Mouse (Mus musculus): ENCODE measurements around the gene Hoxb9. TPM values are rescaled to one million over a fixed set of nuclear protein-coding genes. Genes with fewer than 3 reads are reported as not detected.

Gene Hoxb9
- total and polyA plus RNA-seq, 2 experiments: not detected

- peaks cover 3% of the 10 kb centered on the region; the same call in 1 of the 2 replicates for H3K79me2 ChIP-seq (ENCODE audit: control insufficient read depth, insufficient read depth, low read length)
- H3K27ac ChIP-seq (replicated peaks; ENCODE audit: insufficient read depth, low read depth, low read length): no peak within 1 kb of the TSS
- TF ChIP-seq POLR2A (IDR thresholded peaks at IDR 0.05; ENCODE audit: extremely low read depth, insufficient read depth, low read length) (no peak), CTCF (IDR thresholded peaks at IDR 0.05; ENCODE audit: low read depth, low read length) (no peak)
- no peaks in the 10 kb centered on the region for H3K4me1 ChIP-seq (ENCODE audit: control insufficient read depth, insufficient read depth, low read length)
- 26% methylated on average over 10 of the region's 10 CpGs for whole genome bisulfite sequencing
- H3K36me3 ChIP-seq (ENCODE audit: control insufficient read depth, insufficient read depth, low read length): no peaks in the 10 kb centered on the region; the same call in 1 of the 2 replicates
- no peak within 1 kb of the TSS for H3K9ac ChIP-seq (ENCODE audit: low read depth, low read length)
- DNase-seq (ENCODE audit: extremely low read depth, low read depth, low spot score): no peak
- H3K4me3 ChIP-seq (ENCODE audit: insufficient read depth, low read depth, low read length): no peak within 1 kb of the TSS
- peaks cover 11% of the 10 kb centered on the region for H3K27me3 ChIP-seq (ENCODE audit: control insufficient read depth, insufficient read depth, low read length)
Observed at GRCm38 (mm10) chr11:96323154-96323553, 51.9 kb downstream of the Hoxb9 start, which contains the start of gene Hoxb3. Gene Hoxb3 (plus strand): TSS chr11:96323326.

- Histone ChIP-seq H3K79me2 (ENCODE audit: control insufficient read depth, insufficient read depth, low read length) (peaks cover 3% of the 10 kb centered on the region; the same call in 1 of the 2 replicates), H3K27me3 (ENCODE audit: control insufficient read depth, insufficient read depth, low read length) (peaks cover 6% of the 10 kb centered on the region; the same call in 1 of the 2 replicates), H3K36me3 (ENCODE audit: control insufficient read depth, insufficient read depth, low read length) (no peaks in the 10 kb centered on the region; the same call in 1 of the 2 replicates), H3K9ac (ENCODE audit: low read depth, low read length) (no peak overlapping the region), H3K4me3 (ENCODE audit: insufficient read depth, low read depth, low read length) (no peak overlapping the region), H3K27ac (replicated peaks; ENCODE audit: insufficient read depth, low read depth, low read length) (no peak overlapping the region), H3K4me1 (ENCODE audit: control insufficient read depth, insufficient read depth, low read length) (no peaks in the 10 kb centered on the region)
- TF ChIP-seq CTCF (IDR thresholded peaks at IDR 0.05; ENCODE audit: low read depth, low read length) (no peak), POLR2A (IDR thresholded peaks at IDR 0.05; ENCODE audit: extremely low read depth, insufficient read depth, low read length) (no peak)
- no peak for DNase-seq (ENCODE audit: extremely low read depth, low read depth, low spot score)
- WGBS: 12% methylated on average over 5 of the region's 5 CpGs
Observed at GRCm38 (mm10) chr11:96324125-96324524, 52.9 kb downstream of the Hoxb9 start.

- TF ChIP-seq POLR2A (IDR thresholded peaks at IDR 0.05; ENCODE audit: extremely low read depth, insufficient read depth, low read length) (no peak), CTCF (IDR thresholded peaks at IDR 0.05; ENCODE audit: low read depth, low read length) (no peak)
- Histone ChIP-seq H3K9ac (ENCODE audit: low read depth, low read length) (no peak overlapping the region), H3K27ac (replicated peaks; ENCODE audit: insufficient read depth, low read depth, low read length) (no peak overlapping the region)
Observed at GRCm38 (mm10) chr11:96324965-96325364, 53.7 kb downstream of the Hoxb9 start.

GRCm38 (mm10) chr11:96325747-96326212 lies 54.5 kb downstream of the Hoxb9 start:
- Histone ChIP-seq H3K27ac (replicated peaks; ENCODE audit: insufficient read depth, low read depth, low read length) (no peak overlapping the region), H3K36me3 (ENCODE audit: control insufficient read depth, insufficient read depth, low read length) (no peaks in the 10 kb centered on the region; the same call in 1 of the 2 replicates), H3K27me3 (ENCODE audit: control insufficient read depth, insufficient read depth, low read length) (0 out of 2 replicates have a peak, but pooled peaks cover 3% of the 10 kb centered on the region), H3K4me3 (ENCODE audit: insufficient read depth, low read depth, low read length) (no peak overlapping the region), H3K79me2 (ENCODE audit: control insufficient read depth, insufficient read depth, low read length) (no peaks in the 10 kb centered on the region), H3K9ac (ENCODE audit: low read depth, low read length) (no peak overlapping the region), H3K4me1 (ENCODE audit: control insufficient read depth, insufficient read depth, low read length) (no peaks in the 10 kb centered on the region)
- TF ChIP-seq POLR2A (IDR thresholded peaks at IDR 0.05; ENCODE audit: extremely low read depth, insufficient read depth, low read length) (no peak), CTCF (IDR thresholded peaks at IDR 0.05; ENCODE audit: low read depth, low read length) (no peak)
- DNase-seq (ENCODE audit: extremely low read depth, low read depth, low spot score): no peak
- WGBS: 38% methylated on average over 22 of the region's 22 CpGs

More at GRCm38 (mm10) chr11:96324965-96325364, 53.7 kb downstream of the Hoxb9 start:
- 16% methylated on average over 8 of the region's 8 CpGs for WGBS
- H3K36me3 ChIP-seq (ENCODE audit: control insufficient read depth, insufficient read depth, low read length): no peaks in the 10 kb centered on the region; the same call in 1 of the 2 replicates
- DNase-seq (ENCODE audit: extremely low read depth, low read depth, low spot score): no peak
- H3K4me3 ChIP-seq (ENCODE audit: insufficient read depth, low read depth, low read length): no peak overlapping the region
- H3K27me3 ChIP-seq (ENCODE audit: control insufficient read depth, insufficient read depth, low read length): 0 out of 2 replicates have a peak, but pooled peaks cover 4% of the 10 kb centered on the region
- no peaks in the 10 kb centered on the region for H3K4me1 ChIP-seq (ENCODE audit: control insufficient read depth, insufficient read depth, low read length)
- H3K79me2 ChIP-seq (ENCODE audit: control insufficient read depth, insufficient read depth, low read length): peaks cover under 1% of the 10 kb centered on the region; the same call in 1 of the 2 replicates

Other genes starting within 250 kb of the Hoxb9 start
- gene Gip, start 246.9 kb upstream of the Hoxb9 start, total RNA-seq (2014; rRNA removed): not detected in 2 replicates
- not detected in 2 replicates for gene Gip, start 246.9 kb upstream of the Hoxb9 start, polyA plus RNA-seq (2012; rRNA removed)
- gene Snf8, start 236.6 kb upstream of the Hoxb9 start, total RNA-seq (2014; rRNA removed): 25.4 and 27.7 TPM in 2 replicates
- gene Snf8, start 236.6 kb upstream of the Hoxb9 start, polyA plus RNA-seq (2012; rRNA removed): 19.1 and 26.2 TPM in 2 replicates
- gene Ube2z, start 206.1 kb upstream of the Hoxb9 start, total RNA-seq (2014; rRNA removed): 18.6 and 23.3 TPM in 2 replicates
- 21.3 and 22.8 TPM in 2 replicates for gene Ube2z, start 206.1 kb upstream of the Hoxb9 start, polyA plus RNA-seq (2012; rRNA removed)
- gene Atp5g1, start 195.8 kb upstream of the Hoxb9 start, total RNA-seq (2014; rRNA removed): 479 and 657 TPM in 2 replicates
- gene Atp5g1, start 195.8 kb upstream of the Hoxb9 start, polyA plus RNA-seq (2012; rRNA removed): 1,258 and 1,301 TPM in 2 replicates
- gene Calcoco2, start 159.5 kb upstream of the Hoxb9 start, total RNA-seq (2014; rRNA removed): not detected in 2 replicates
- gene Calcoco2, start 159.5 kb upstream of the Hoxb9 start, polyA plus RNA-seq (2012; rRNA removed): not detected in 2 replicates
- gene Ttll6, start 137.7 kb upstream of the Hoxb9 start, total RNA-seq (2014; rRNA removed): not detected in 2 replicates
- gene Ttll6, start 137.7 kb upstream of the Hoxb9 start, polyA plus RNA-seq (2012; rRNA removed): not detected in 2 replicates
- gene Hoxb13, start 77.1 kb upstream of the Hoxb9 start, total RNA-seq (2014; rRNA removed): not detected in 2 replicates
- 0.05 TPM in 1 of 2 replicates, not detected in the other for gene Hoxb13, start 77.1 kb upstream of the Hoxb9 start, polyA plus RNA-seq (2012; rRNA removed)
- gene Hoxb8, start 10.4 kb downstream of the Hoxb9 start, total RNA-seq (2014; rRNA removed): not detected in 2 replicates
- 0.04 TPM in 1 of 2 replicates, not detected in the other for gene Hoxb8, start 10.4 kb downstream of the Hoxb9 start, polyA plus RNA-seq (2012; rRNA removed)
- gene Hoxb7, start 15.2 kb downstream of the Hoxb9 start, total RNA-seq (2014; rRNA removed): 0.09 and 0.54 TPM in 2 replicates
- gene Hoxb7, start 15.2 kb downstream of the Hoxb9 start, polyA plus RNA-seq (2012; rRNA removed): 0.06 and 0.17 TPM in 2 replicates
- gene Hoxb6, start 21.0 kb downstream of the Hoxb9 start, total RNA-seq (2014; rRNA removed): 0.07 TPM in 1 of 2 replicates, not detected in the other
- gene Hoxb6, start 21.0 kb downstream of the Hoxb9 start, polyA plus RNA-seq (2012; rRNA removed): 0.15 and 0.30 TPM in 2 replicates
- gene Hoxb5, start 31.9 kb downstream of the Hoxb9 start, total RNA-seq (2014; rRNA removed): 0.09 and 0.20 TPM in 2 replicates
- gene Hoxb5, start 31.9 kb downstream of the Hoxb9 start, polyA plus RNA-seq (2012; rRNA removed): 0.35 and 0.40 TPM in 2 replicates
- gene Hoxb4, start 46.8 kb downstream of the Hoxb9 start, total RNA-seq (2014; rRNA removed): 0.37 and 0.67 TPM in 2 replicates
- 0.55 and 0.91 TPM in 2 replicates for gene Hoxb4, start 46.8 kb downstream of the Hoxb9 start, polyA plus RNA-seq (2012; rRNA removed)
- 0.18 and 0.47 TPM in 2 replicates for gene Hoxb3, start 51.9 kb downstream of the Hoxb9 start, total RNA-seq (2014; rRNA removed)
- gene Hoxb3, start 51.9 kb downstream of the Hoxb9 start, polyA plus RNA-seq (2012; rRNA removed): 0.47 and 0.48 TPM in 2 replicates
- 0.46 and 0.60 TPM in 2 replicates for gene Hoxb2, start 79.1 kb downstream of the Hoxb9 start, total RNA-seq (2014; rRNA removed)
- 0.98 and 1.3 TPM in 2 replicates for gene Hoxb2, start 79.1 kb downstream of the Hoxb9 start, polyA plus RNA-seq (2012; rRNA removed)
- gene Hoxb1, start 94.3 kb downstream of the Hoxb9 start, total RNA-seq (2014; rRNA removed): not detected in 2 replicates
- not detected in 2 replicates for gene Hoxb1, start 94.3 kb downstream of the Hoxb9 start, polyA plus RNA-seq (2012; rRNA removed)
- gene Skap1, start 193.1 kb downstream of the Hoxb9 start, total RNA-seq (2014; rRNA removed): 0.60 and 0.92 TPM in 2 replicates
- gene Skap1, start 193.1 kb downstream of the Hoxb9 start, polyA plus RNA-seq (2012; rRNA removed): 0.31 and 0.40 TPM in 2 replicates